Mouse (Mus musculus) MN1 (cell line): ENCODE results near the gene Dppa2.

ENCODE experiments used
- DNase-seq: peaks from one replicate; pipeline ENCODE4 v3.0.0-alpha.2; 2016; ENCODE audit warnings: low spot score

Dppa2 gene

GRCm38 (mm10) chr16:48344193-48344592, 40.5 kb downstream of the Dppa2 start:
- no peak for DNase-seq

GRCm38 (mm10) chr16:48347246-48347645, 43.5 kb downstream of the Dppa2 start:
- DNase-seq: no peak

GRCm38 (mm10) chr16:48355716-48356115, 52.0 kb downstream of the Dppa2 start:
- no peak for DNase-seq

- DNase-seq: no peak
Measured at GRCm38 (mm10) chr16:48356417-48356816, 52.7 kb downstream of the Dppa2 start.

- no peak for DNase-seq
Measured at GRCm38 (mm10) chr16:48360887-48361286, 57.2 kb downstream of the Dppa2 start.

GRCm38 (mm10) chr16:48366801-48367200, 63.1 kb downstream of the Dppa2 start:
- no peak for DNase-seq

GRCm38 (mm10) chr16:48368096-48368495, 64.4 kb downstream of the Dppa2 start:
- DNase-seq: no peak
